Mouse (Mus musculus): ENCODE results near the gene Tspan8. TPM values are rescaled to one million over a fixed set of nuclear protein-coding genes. Genes with fewer than 3 reads are reported as not detected.
"Not testable (repeated sequence)": the region's sequence is repeated elsewhere in the genome, so short reads cannot be mapped to it uniquely, and the experiment has no call there.

Gene Tspan8
- total RNA-seq (2022): under 1 TPM in 3 of 4 experiments, not detected in 1; 0.30 to 0.75 (median 0.70) TPM

DNA sequence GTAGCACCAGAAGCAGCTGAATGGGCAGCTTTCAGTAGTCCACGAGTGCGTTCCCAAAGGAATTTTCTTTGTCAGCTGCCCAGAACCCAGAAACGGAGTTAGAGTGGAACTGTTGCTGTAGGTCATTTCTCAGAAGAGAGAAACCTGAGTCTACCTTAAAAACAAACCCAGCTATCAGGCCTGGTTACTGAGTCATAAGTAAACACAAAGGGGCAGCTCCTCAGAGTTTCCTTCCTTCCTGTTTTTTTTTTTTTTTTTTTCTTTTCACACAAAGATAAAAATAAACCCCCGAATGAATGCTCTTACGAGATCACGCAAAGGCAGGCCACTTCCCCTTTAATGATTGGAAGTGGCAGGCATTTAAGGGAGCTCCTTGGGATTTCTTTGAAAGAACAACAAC lies at the start of gene Tspan8:
Gene Tspan8, plus strand, starts transcription at position 322 of the 400 bp plus-strand sequence.
- no peak for DNase-seq (ENCODE audit: low spot score in 2 of 2)

DNA sequence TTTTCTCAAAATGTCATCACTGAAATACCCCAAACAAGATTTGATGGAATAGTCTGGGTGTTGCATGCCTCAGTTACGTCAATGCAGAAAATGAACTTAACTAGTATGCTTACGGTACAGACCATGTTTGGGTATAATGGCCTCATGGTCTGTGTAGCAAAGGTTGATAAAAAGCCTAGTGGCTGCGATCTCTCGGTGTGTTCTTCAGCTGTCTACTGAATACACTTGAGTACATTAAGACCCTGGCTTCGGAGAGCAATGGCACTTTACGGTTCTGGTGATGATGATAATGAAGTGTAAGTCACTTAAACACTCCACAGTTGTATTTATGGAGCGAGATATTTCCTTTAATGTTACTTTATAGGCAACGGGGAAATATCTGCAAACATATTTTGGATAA lies 46.6 kb upstream of the Tspan8 start:
- no peak for DNase-seq (ENCODE audit: low spot score in 2 of 2)

DNA sequence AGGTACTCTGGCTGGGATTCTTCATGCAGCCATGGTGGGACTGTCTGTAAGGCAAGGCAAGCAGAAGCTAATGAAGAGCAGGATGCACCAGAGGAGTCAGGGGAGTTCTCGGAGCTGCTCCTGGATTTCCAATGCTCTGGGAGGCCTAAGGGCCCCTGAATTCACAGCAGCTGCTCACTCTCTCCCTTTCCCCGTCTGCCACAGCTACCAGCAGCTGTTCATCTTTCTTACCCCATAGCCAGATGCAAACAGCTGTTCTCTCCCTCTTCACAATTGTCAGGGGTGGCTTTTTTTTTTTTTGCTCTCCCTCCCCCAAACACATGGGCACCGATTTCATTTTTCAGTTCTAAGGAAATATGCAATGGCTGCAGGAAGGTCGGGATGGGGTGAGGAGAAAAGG lies 42.2 kb upstream of the Tspan8 start:
- DNase-seq (ENCODE audit: low spot score in 2 of 2): no peak

DNA sequence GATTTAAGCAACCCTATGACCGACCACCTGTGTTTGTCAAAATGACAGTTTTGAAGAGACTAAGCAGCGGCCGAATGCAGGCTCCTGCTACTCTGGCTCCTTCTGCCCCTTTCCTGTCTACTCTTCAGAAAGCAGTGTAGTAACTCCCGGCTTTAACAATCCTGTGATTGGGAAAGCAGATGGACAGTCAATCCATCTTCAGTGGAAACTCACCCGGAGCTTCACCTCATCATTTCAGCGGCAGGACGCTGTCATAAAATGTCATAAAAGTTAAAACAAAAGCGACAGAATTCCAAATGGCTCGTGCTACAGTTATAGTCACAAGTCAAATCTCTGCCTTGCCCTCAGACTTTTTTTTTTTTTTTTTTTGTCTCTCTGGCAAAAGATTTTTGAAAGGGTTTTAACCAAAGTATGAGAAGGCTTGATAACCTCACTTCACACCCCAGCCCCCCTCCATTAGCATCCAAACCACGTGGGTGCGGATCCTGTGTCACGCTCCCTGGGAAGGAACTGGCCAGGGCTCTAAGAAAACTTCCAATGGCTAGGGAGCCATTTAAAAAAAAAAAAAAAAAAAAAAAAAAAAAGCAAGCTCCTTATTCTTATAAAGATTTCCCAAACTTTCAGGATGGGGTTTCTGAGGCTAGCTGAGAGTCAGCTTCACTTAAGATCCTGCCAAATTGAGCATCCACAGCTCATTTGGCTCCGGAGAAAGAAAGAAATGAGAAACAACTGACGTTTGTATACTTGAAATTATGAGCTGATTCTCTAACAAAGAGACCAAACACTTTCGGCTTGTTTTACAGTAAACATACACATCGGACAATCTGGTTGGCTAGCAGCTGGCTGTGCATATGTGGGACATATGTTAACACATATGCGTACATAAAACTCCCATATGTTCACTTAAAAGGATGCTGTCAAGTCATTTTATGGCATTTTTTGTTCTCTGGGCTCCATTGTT lies 40.4 kb upstream of the Tspan8 start:
- peak in 1 of 2 experiments; percentile 29 for DNase-seq (ENCODE audit: low spot score in 2 of 2)

DNA sequence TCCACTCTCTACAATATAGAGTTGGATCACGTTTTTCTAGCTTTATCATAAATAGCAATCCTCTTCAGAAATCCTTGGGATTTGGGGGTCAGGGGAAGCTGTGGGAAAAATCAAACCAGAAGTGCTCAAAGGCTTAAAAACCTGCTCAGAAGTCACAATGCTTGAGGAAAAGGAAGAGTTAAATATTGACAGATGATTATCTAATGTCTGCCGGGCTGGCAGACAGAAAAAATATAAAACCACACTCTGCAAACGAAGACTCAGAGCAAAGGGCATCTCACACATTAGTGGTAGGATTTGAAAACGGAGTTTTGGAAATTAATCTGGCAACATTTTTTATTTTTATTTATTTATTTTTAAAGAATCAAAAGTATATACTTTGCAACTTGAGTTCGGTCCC lies 39.3 kb upstream of the Tspan8 start:
- DNase-seq (ENCODE audit: low spot score in 2 of 2): no peak

DNA sequence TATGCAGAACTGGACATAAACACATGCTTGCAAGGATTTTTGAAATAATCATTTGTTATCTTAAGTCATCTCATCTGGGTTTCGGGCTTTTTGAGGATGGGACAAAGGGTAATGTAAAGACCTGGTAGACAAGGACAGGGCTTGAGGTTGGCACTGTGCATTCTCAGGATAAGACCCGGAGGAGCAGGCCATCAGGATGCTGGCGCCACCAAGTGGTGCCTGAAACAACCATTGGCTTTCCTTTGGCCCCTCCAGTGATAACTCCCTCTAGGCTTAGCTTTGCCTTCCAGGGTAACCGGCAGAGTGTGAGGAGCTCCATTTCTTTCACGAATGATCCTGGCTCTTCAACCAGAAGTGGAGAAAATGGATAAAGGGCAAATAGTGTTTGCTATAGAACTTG lies 38.0 kb upstream of the Tspan8 start:
- peak in 1 of 2 experiments; percentile 14 for DNase-seq (ENCODE audit: low spot score in 2 of 2)

DNA sequence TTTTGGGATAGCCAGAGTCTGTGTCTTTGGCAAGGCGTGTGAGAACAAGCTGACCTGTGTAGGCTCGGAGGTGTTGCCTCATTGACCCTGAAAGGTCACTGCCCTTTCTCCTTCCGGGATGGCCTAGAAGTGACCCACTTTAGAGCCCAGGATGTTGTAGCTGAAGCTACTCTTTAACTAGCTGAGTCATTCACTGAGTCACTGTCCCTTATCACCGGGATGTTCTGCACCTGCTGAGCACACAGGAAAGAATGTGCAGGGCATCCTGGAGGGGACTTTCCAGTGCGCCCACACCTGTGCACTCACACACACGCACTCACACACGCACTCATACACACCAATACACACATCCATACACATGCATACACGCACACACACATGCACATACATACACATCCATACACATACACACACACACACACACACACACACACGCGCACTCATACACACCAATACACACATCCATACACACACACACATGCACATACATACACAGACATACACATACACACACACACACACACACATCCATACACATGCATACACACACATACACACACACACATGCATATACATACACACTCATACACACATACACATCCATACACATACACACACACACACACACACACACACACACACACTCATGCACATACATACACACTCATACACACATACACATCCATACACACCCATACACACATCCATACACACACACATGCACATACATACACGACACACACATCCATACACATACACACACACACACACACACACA lies 36.2 kb upstream of the Tspan8 start:
- no peak for DNase-seq (ENCODE audit: low spot score in 2 of 2)

DNA sequence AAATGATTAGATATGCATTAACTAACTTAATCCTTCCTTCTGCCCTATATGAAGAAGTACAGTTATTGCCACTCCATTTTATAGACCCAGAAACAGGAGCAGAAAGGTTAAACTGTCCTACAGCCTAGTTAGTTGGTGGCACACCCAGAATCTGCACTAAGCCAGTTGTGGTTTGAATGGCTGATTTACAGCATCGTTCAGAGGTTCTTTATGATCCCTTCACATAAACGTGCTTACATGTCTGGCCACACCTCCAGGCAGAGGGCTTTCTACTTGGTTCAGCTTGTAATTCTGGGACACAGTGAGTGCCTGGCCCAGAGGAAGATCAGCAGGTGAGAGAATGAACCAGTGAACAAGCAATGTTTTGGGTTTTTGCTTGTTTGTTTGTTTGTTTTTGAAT lies 33.4 kb upstream of the Tspan8 start:
- DNase-seq (ENCODE audit: low spot score in 2 of 2): no peak

DNA sequence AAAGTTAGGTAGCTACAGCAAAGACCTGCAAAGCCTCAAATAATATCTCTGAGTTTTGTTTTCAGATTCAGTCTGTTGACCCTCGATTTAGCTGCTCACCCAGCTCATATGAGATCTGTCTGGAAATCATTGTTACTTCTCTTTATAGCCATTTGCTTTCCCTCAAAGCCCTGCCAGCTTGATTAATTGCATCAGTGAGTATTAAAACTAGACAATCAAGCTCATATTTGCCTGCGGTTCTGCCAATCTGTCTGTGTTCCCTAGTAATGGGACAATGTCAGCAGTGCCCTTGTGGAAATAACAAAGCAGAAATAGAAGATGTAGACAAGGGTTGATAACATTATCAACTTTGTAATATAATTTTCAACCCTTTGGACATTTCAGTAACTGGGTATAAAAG lies 25.8 kb upstream of the Tspan8 start:
- no peak for DNase-seq (ENCODE audit: low spot score in 2 of 2)

DNA sequence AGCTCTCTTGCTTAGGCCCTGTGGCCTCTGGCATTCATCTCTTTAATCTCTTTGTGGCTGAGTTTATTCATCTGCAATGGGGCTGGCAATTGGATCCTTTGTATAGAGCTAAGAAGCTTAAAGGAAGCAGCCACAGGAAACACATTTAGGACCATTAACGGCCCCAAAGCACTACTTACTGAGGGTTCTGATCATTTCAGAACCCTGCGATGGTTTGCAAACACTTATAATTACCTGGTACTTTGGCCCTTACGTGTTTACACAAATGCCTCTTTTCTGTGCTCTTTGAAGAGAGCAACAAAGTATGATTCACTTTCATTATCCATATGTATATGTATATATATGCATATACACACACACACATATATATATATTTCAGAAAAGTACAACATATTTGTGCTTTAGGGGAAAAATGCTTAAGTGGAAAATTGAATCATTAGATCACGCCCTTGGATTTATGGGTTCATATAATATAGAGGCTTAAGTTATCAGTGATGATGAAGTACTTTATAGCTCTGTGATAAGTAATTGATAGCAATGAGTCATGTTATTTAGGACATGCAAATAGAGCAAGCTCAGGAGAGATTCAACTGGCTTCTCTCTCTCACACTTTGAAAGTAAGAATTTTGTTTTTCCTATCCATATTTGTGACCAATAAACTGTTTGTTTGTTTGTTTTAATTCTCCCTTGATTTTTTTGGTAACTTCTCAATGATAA lies 20.4 kb upstream of the Tspan8 start:
- DNase-seq (ENCODE audit: low spot score in 2 of 2): no peak

DNA sequence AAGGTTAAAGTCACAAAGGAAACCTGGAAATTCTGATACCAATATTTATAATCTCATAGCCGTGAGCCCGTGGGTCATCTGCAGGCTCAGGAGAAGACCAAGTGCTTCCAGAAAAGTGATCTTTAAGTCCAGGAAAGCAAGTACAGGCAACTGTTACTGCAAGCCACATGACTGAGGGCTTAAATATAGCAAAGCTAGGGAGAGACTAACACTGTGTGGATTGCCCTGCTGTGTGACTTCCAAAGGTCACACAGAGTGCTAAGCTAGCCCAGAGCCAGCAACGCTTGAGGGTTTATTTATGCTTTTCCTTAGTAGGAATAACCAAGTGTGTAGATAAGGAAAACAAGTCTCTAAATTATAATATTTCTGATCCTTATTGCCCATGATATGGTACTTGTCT lies 15.2 kb upstream of the Tspan8 start:
- no peak for DNase-seq (ENCODE audit: low spot score in 2 of 2)

DNA sequence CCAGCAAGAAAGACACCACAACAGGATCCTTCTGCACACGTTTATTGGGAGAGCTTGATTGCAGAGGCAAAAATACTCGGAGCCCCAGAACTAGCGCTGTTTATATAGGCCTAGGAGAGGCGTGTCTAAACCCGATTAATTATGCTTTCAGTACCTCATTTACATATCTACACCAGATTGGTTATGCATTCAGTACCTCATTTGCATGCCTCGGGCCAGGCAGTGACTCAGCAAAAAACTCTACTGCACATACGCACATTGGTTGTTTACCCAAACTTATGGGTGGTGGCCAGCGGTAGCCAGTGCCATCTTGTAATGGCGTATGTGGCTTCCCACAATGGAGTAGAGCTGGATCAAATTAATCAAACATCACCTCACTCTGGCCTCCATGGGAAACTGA lies 13.6 kb upstream of the Tspan8 start:
- not testable (repeated sequence) for DNase-seq (ENCODE audit: low spot score in 2 of 2)

DNA sequence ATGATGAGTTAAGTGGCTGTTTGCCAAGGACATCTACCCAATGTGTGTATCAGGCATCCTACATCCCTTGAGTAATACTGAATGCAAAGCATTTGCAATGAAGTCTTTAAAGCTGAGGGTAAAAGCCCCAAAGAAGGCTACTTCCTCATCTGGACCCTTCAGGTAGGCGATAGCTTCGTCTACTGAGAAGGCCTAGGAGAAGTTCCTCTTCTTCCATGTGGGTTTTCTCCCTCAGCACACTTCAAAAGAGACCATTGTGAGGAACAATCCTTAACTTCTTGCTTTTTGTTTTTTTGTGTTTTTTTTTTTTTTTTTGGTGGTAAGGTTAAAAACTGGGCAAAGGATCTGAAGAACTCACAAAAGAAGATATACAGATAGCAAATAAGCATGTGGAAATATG lies 12.9 kb upstream of the Tspan8 start:
- DNase-seq (ENCODE audit: low spot score in 2 of 2): no peak

DNA sequence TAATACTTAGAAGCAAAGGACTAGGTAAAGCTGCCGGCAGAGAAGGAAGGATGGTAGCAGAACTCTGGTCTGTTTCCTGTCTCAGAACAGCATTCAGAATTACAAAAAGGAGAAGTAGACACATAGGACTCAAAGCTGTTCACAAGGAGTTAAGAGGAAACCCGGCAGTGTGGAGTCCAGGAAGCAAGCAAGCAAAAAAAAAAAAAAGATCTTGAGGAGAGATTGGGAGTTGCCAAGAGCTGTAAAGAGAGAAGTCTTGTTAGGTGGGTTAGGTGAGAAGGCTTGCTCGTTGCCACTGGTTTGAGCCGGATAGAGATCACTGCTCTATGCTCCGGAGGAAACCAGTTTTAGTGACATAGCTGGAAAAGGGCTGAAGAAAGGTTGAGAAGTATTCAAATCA lies 10.6 kb upstream of the Tspan8 start:
- DNase-seq (ENCODE audit: low spot score in 2 of 2): no peak

DNA sequence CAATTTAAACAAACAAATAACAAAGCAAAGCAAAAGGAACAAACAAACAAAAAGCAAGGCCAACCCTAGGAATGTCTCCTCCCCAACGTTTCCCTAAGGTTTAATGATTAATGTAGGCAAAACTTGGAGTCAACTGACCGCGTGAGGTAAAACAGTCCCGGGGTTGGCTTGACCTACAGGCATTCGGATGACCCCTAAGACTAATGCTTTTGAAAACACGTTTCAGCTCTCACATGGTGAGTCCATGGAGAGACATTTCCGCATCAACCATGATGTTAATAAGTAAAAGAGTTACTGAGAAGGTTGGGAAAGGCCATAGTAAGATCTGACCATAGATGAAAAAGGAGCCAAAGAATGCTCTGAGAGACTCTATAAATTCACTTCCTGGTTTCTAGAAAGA lies 7.5 kb upstream of the Tspan8 start:
- no peak for DNase-seq (ENCODE audit: low spot score in 2 of 2)

DNA sequence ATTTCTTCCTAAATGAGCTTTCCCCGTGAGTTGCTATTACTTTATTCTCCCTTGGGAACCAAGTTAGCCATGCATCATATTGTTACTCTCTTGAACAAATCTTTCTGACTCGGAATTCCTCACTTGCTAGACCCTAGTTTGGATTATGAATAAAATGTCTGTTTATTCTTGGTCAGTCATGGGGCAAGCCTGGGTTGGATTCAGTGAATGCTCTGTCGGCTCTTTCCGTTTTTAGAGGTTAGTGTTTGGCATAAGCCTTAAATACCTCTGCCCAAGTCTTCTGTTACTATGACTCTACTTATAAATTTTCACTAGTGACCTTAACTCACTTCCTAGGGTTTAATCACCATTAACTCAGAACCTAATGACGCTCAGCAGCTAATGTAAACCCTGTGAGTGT lies 5.1 kb upstream of the Tspan8 start:
- DNase-seq (ENCODE audit: low spot score in 2 of 2): no peak

DNA sequence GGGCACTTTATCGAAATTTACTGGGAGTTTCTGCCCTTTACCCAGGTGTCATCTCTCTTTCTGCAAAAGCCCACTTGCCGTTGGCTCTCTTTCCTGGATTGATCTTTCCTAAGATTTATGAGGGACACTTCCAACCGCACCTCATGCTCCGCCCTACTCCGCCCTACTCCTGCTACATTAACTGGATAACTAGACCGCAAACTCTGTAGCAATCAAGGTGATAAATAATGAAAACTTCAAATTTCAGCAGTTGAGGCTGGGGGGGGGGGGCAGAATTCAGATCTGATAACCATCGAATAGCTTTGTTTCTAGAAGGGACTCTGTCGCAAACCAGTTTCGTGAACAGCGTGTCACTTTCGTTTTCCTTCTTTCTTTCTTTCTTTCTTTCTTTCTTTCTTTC lies 1.8 kb upstream of the Tspan8 start:
- no peak for DNase-seq (ENCODE audit: low spot score in 2 of 2)

DNA sequence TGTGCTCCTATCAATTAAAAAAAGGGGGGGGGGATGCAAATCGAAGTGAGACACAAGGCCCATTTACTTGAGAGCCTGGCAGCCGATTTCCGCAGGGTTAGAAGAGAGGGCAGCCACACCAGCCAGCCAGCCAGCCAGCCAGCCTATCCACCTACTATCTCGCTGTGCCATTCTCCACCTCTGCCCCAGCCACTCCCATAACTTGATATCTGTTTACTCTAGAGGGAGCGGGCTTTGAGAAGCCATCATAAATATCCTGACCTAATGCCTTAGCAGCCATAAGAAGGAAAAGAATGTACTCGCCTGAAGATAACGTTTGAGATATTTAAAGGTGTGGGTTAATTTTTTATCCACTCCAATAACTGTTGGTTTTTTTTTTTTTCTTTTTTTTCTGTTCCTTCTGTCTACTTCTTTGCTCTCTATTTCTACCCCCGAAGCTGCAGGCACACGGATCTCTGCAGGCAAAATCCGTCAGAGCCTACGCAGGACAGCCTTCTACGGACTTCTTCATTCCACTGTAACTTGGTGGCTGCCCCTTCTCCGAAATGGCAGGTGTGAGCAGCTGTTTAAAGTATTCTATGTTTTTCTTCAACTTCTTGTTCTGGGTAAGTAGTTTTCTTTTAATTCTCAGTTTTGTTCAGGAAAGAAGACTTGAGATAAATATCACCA lies 558 bp downstream of the Tspan8 start:
- DNase-seq (ENCODE audit: low spot score in 2 of 2): no peak

DNA sequence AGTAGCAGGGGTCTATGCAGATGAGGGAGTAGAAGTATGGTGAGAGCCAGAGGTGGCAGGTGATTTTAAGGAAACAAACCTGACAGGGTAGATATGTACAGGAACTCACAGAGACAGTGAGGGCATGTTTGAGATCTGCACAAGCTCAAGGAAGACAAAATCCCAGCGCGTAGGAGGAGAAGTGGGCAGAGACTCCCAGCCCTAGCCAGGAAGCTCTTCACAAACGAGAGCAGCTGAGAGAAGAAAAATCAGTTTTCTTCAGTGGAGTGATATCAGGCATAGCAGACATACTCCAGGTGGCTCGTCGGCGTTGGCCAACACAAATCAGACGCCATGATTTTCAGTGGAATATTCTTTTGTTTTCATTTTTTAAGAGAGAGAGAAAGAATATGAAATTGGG lies 8.7 kb downstream of the Tspan8 start:
- no peak for DNase-seq (ENCODE audit: low spot score in 2 of 2)

DNA sequence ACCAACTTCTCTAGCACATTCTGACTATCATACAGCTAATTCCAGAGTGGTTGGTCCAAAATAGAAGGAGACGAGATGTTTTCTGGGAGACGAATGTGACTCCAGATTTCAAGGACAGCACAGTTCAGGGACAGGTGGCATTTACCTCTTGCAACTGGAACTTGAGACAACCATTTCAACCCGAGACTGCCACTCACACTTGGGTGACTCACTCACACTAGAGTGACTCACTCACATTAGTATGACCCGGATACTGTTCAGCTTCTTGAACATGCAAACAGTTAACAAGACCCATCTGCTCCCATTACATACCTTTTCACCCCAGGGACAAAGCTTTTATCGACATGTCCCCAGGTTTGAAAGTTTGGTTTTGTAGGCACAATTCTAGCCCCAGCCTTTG lies 12.2 kb downstream of the Tspan8 start:
- DNase-seq (ENCODE audit: low spot score in 2 of 2): no peak

DNA sequence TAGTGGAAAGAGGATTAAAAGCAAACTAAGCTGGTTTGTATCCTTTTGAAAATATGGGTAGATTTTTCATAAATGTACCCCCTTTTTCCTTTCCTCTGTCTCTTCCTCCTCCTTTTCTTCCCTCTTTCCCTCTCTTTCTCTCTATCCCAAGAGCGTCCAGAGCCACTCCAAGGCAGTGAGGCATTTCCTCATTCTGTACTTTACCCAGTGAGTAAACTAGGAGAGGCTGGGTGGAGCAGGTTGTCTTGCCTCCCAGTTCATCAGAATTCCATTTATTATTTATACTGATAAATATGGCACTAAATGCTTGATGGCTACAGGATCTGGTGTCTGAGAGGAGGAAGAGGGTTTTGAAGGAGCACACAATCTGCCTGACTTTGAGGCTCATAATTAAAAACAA lies 13.1 kb downstream of the Tspan8 start:
- DNase-seq (ENCODE audit: low spot score in 2 of 2): no peak
